Mouse (Mus musculus) ovary, postnatal 14 days (tissue): ENCODE results near the gene Gm7995.
"Not testable (repeated sequence)": the region's sequence is repeated elsewhere in the genome, so short reads cannot be mapped to it uniquely, and the experiment has no call there.

ENCODE experiments used
- DNase-seq: peaks from one replicate; pipeline ENCODE4 v3.0.0; 2022; ENCODE audit warnings: low spot score

Gene Gm7995

DNA sequence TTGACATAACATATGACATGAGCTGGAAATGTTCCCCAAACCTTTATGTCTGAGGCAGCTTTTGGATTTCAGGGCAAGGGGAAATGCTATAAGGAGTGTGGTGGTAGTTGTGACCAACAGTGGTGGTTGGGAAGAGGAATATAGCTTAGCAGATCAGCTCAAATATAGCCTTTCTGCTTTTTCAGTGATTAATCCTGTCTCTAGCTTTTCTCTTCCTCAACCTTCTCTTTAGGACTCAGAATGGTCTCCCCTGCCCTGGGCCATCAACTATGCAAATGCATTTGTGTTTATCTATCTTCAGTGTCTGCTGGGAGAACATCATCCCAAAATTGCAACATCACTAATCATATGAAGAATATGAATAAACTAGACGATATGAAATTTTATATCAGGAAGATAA is at the start of gene Gm7995:
Gene Gm7995, plus strand, starts transcription at position 301 of the 400 bp plus-strand sequence.
- not testable (repeated sequence) for DNase-seq

DNA sequence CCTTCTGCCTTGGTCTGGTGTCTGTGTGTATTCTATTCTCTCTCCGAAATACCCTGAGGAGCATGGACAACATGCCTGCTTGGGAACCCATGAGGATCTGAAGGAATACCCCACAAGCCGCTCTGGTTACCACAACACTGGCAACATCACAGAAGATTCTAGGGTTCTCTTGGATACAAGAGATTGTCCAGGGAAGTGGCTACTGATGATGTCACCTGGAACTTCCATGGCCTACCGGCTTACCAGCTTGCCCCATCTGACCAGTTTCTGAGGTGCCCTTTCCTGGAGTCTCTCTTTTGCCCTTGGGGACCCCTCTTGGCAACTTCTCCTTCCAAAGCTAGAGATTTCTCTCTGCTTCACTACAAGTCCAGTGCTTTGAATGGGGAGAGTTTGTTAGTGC is 12.8 kb upstream of the Gm7995 start, which contains the start of gene Gm9611:
Gene Gm9611, minus strand, starts transcription at position 101 of the 400 bp plus-strand sequence.
- DNase-seq = not testable (repeated sequence)
